Mouse (Mus musculus) stomach, postnatal 0 days (tissue): ENCODE results near the gene Sh2d7. TPM values are rescaled to one million over a fixed set of nuclear protein-coding genes. Genes with fewer than 3 reads are reported as not detected.

Experiments used
- ATAC-seq: fragments of 200-750 bp; cut with Nextera tagmentation; 2 replicates; pipeline ENCODE4 v1.8.0; 2017; ENCODE audit not compliant: low FRiP score, low TSS enrichment
- DNase-seq: peaks from one replicate; pipeline ENCODE4 v3.0.0-alpha.2; 2016; ENCODE audit warnings: low spot score
- H3K27ac ChIP-seq: fragments of 300-500 bp; sonication (generic); replicated peaks from 2 replicates; pipeline ENCODE4 v1.5.1; 2014; ENCODE audit warnings: mild to moderate bottlenecking, control low read depth
- H3K27me3 ChIP-seq: fragments of 300-500 bp; sonication (generic); 2 replicates; pipeline ENCODE4 v1.6.1; 2014; ENCODE audit warnings: low read length; ENCODE audit not compliant: control insufficient read depth, insufficient read depth
- H3K36me3 ChIP-seq: fragments of 300-500 bp; sonication (generic); 2 replicates; pipeline ENCODE4 v1.6.1; 2014; ENCODE audit warnings: low read length, mixed read lengths; ENCODE audit not compliant: control insufficient read depth, insufficient read depth
- H3K4me1 ChIP-seq: fragments of 300-500 bp; sonication (generic); replicated peaks from 2 replicates; pipeline ENCODE4 v1.6.1; 2014; ENCODE audit warnings: antibody characterized with exemption; ENCODE audit not compliant: control insufficient read depth, insufficient read depth
- H3K4me2 ChIP-seq: fragments of 300-500 bp; sonication (generic); replicated peaks from 2 replicates; pipeline ENCODE4 v1.6.1; 2014; ENCODE audit warnings: low read depth, mild to moderate bottlenecking, control low read depth, moderate library complexity
- H3K4me3 ChIP-seq: fragments of 300-500 bp; sonication (generic); 2 replicates; pipeline ENCODE4 v1.5.1; 2014; ENCODE audit warnings: low read depth, low read length, control low read depth
- H3K9ac ChIP-seq: fragments of 300-500 bp; sonication (generic); 2 replicates; pipeline ENCODE4 v1.6.1; 2014; ENCODE audit warnings: mild to moderate bottlenecking, low read length, control low read depth, mixed read lengths
- H3K9me3 ChIP-seq: fragments of 300-500 bp; sonication (generic); 2 replicates; pipeline ENCODE4 v1.6.1; 2016; ENCODE audit warnings: low read length; ENCODE audit not compliant: control insufficient read depth
- CTCF ChIP-seq: IDR thresholded peaks from 2 replicates; pipeline ENCODE4 v1.5.1; 2016; ENCODE audit warnings: antibody characterized with exemption, low read depth, mild to moderate bottlenecking, moderate library complexity
- EP300 ChIP-seq: optimal IDR thresholded peaks from 2 replicates; pipeline ENCODE3; 2016; ENCODE audit warnings: antibody characterized with exemption
- WGBS: fragments of 180-500 bp; shearing (Covaris S2); extraction: QIAGEN DNeasy Blood & Tissue Kit; methylation state at CpG from one replicate; pipeline ENCODE4 v1.1.7; 2014; 5-methylcytosine and 5-hydroxymethylcytosine counted together
- polyA plus RNA-seq: library from polyadenylated mRNA; unstranded; fragments of >200 nt; fragmentation: Nextera tagmentation; extraction: Ambion mirVana; gene quantifications from 2 replicates; pipeline ENCODE4 v1.2.1, GENCODE M21; 2015

The Sh2d7 gene
- polyA plus RNA-seq, 1 experiment from 2014 or later: 0.04 TPM

- 2% methylated on average over 49 of the region's 54 CpGs for WGBS
- ATAC-seq: peak; percentile 94
- TF ChIP-seq CTCF (peak; percentile 60), EP300 (no peak)
These were observed 21.1 kb downstream of the Sh2d7 start, which contains the start of gene Cib2 for GRCm38 (mm10) chr9:54559771-54560471. Gene Cib2 (minus strand): TSS chr9:54560218.

DNA sequence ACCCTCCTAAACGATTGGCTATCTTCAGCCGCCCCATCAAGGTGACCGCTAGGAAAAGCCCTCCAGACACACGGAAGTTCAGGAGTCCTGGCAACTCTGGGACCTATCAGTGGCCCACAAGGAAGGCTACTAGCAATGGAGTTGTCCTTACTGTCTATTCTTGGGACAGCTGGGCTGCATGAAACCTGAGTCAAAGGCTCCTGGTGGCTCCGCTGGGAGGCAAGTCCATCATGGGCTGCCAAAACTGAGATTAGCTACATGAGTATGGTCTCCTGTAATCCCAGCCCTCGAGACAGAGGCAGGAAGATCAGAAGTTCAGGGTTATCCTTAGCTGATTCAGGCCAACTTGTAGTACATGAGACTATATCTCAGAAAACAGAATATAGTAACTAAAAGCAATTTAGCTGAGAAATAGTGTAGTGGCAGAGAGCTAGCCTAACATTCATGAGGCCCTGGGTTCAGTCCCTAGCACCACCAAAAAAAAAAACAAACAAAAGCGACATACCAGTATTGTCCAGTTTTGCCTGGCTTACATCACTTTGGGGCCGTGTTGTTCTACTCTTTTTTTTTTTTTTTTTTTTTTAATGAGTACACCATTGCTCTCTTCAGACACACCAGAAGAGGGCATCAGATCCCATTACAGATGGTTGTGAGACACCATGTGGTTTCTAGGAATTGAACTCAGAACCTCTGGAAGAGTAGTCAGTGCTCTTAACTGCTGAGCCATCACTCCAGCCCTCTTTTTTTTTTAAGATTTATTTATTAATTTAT lies 22.2 kb downstream of the Sh2d7 start:
- WGBS: 86% methylated on average over 8 of the region's 8 CpGs
- TF ChIP-seq EP300: no peak
- no peak for TF ChIP-seq CTCF
- Histone ChIP-seq H3K27me3 (no peaks in the 10 kb centered on the region), H3K4me1 (peaks cover 2% of the 10 kb centered on the region; the same call in 1 of the 2 replicates), H3K9me3 (no peaks in the 10 kb centered on the region), H3K4me3 (no peak overlapping the region), H3K27ac (no peak overlapping the region), H3K9ac (no peak overlapping the region), H3K36me3 (no peaks in the 10 kb centered on the region), H3K4me2 (no peak overlapping the region)
- ATAC-seq (no peak), DNase-seq (no peak)

More at GRCm38 (mm10) chr9:54559771-54560471, 21.1 kb downstream of the Sh2d7 start, which contains the start of gene Cib2:
- Histone ChIP-seq H3K4me3 (peak within 1 kb of the TSS; percentile 52), H3K4me1 (peaks cover 2% of the 10 kb centered on the region; the same call in 1 of the 2 replicates), H3K9me3 (no peaks in the 10 kb centered on the region), H3K4me2 (peak within 1 kb of the TSS; percentile 88), H3K9ac (peak within 1 kb of the TSS; percentile 41), H3K27ac (no peak within 1 kb of the TSS), H3K27me3 (no peaks in the 10 kb centered on the region), H3K36me3 (no peaks in the 10 kb centered on the region)
- DNase-seq: peak; percentile 91

DNA sequence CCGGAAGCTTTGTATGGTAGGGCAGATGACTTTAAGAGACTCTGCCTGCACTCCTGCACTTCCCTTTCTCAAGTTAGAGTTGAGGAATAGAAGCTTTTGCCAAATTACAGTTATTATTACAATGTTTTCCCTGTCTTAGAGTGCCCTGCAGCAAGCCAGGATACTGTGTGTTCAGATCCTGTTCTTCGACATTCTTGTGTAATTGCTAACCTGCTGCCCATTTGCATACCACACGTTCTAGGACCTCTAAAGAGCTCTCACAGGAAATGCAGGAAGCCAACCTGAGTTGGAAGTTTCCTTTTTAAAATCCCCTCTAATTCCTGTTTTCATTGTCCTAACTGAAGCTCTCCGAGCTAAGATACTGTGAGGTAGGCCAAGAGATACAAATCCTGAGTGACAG lies 28.2 kb downstream of the Sh2d7 start:
- no peak for ATAC-seq
- Histone ChIP-seq H3K4me2 (no peak overlapping the region), H3K9me3 (no peaks in the 10 kb centered on the region), H3K27me3 (no peaks in the 10 kb centered on the region), H3K4me3 (no peak overlapping the region), H3K27ac (peak overlapping the region; percentile 56; the same call in 1 of the 2 replicates), H3K4me1 (no peaks in the 10 kb centered on the region), H3K36me3 (no peaks in the 10 kb centered on the region), H3K9ac (no peak overlapping the region)
- no peak for DNase-seq
- TF ChIP-seq EP300 (no peak), CTCF (no peak)
- WGBS: 39% methylated on average over 4 of the region's 4 CpGs

DNA sequence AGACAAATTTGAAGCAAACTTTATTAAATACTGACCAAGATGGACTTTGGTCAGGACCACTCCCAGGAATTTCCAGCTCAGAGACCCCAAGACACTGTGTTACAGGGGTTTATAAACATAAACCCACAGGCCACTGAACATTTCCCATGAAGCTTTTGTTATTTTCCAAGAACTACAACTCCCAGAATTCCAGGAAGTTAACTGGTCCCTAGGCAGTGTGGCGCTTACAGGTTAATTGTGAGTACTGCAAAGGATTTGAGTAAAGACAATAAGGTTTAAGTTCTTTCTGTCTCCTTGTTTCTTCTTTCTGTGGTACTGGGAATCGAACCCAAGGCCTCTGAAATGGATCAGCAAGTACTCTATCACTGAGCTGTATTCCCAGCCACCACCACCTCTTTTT lies 29.9 kb downstream of the Sh2d7 start:
- no peak for DNase-seq

DNA sequence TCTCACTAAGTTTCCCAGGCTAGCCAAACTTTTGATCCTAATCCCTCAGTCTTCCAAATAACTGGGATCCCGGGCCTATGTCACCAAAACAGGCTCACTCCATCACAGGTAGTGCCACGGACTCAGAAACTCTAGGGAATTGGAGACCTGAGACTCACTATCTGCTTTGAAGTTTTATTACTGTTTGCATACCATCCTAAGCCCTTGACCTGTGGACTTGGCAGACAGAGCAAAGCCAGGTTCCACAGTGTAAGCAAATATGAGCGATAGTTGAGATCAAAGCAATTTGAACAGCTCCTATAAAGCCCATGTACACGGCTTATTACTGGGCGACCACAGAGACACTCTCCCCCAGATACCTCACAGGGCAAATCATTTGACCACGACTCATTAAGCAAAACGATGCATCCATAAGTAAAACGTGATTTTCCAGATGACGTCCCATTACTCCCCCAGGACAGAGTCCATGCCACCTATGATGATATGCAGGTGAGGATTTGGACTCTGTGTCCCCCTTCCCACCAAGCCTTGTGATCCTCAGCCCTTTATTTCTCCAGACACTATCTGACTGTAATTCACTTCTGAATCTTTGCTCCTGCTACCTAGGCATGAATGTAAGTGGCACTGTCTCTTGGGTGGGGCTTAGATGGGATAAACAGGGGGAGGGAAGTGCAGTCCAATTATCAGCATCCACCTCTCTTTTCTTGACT lies 32.5 kb downstream of the Sh2d7 start:
- Histone ChIP-seq H3K4me1 (no peaks in the 10 kb centered on the region), H3K36me3 (no peaks in the 10 kb centered on the region), H3K9me3 (no peaks in the 10 kb centered on the region), H3K4me3 (no peak overlapping the region), H3K27me3 (no peaks in the 10 kb centered on the region), H3K27ac (no peak overlapping the region), H3K9ac (no peak overlapping the region), H3K4me2 (no peak overlapping the region)
- no peak for ATAC-seq
- WGBS: 35% methylated on average over 9 of the region's 9 CpGs
- DNase-seq: no peak
- no peak for TF ChIP-seq CTCF
- TF ChIP-seq EP300: no peak

More for the DNA sequence above, 29.9 kb downstream of the Sh2d7 start:
- Histone ChIP-seq H3K27me3 (no peaks in the 10 kb centered on the region), H3K4me1 (no peaks in the 10 kb centered on the region), H3K4me2 (no peak overlapping the region), H3K9me3 (no peaks in the 10 kb centered on the region), H3K9ac (no peak overlapping the region), H3K36me3 (no peaks in the 10 kb centered on the region), H3K27ac (no peak overlapping the region), H3K4me3 (no peak overlapping the region)
- no peak for TF ChIP-seq EP300
- peak; percentile 44 for TF ChIP-seq CTCF
- ATAC-seq: no peak
- WGBS: 53% methylated on average over 2 of the region's 2 CpGs
